Mouse (Mus musculus) erythroblast, embryonic 14.5 days (primary cell): ENCODE data around the gene Zfp462.

Experiments used
- GATA1 ChIP-seq: IDR thresholded peaks from 2 replicates; pipeline ENCODE4 v1.6.1; 2012; ENCODE audit warnings: low read length, inconsistent platforms, mixed read lengths
- TAL1 ChIP-seq: IDR thresholded peaks from 3 replicates; pipeline ENCODE4 v1.6.1; 2012; ENCODE audit warnings: low read length, inconsistent platforms, mixed read lengths

- TF ChIP-seq GATA1 (no peak), TAL1 (no peak)
These were observed 126.7 kb downstream of the Zfp462 start for GRCm38 (mm10) chr4:55071535-55071934.
